Mouse (Mus musculus): ENCODE data around the gene Cln5. TPM values are rescaled to one million over a fixed set of nuclear protein-coding genes. Genes with fewer than 3 reads are reported as not detected.
A peak's percentile ranks its signal among the peaks of the same experiment; 100 is the strongest.

The Cln5 gene
- polyA plus RNA-seq, 1 experiment, result 24.9 TPM

DNA sequence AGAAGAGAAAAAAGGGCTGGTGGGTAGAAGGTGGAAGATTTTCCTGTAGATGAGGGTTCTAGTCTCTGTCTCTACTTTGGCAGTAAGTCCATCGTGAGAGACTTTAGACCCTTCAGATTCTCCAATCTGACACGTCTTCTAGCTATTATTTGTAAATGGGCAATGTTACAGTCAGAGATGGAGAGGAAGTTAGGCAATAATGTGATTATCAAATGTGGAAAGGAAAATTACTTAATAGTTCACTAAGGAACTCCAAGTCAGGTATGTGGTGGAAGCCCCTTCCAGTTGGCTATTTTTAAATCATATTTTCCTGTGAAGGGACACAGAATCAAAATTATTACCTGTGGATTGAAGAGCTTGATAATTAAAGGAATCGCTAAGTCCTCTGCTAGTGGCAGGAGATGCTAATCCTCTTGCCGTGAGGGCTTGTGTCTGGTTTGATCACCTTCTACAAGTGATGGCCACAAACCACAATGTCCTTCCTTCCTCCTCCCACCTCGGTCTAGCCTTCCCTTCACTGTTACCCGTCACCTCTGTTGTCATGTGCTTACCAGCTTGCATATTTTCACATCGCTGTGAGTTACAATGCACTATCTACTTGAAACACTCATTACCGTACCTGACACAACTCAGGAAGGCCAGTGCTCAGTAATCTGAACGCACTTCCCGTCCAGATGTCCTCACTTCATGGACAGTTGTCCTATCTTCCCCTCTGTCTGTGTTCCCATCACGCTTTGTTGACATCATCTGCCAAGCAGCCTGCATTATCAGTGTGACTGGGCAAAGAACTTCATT is 21.5 kb upstream of the Cln5 start:
- no peak overlapping the region for H3K4me3 ChIP-seq (ENCODE audit: insufficient read depth, low read depth, low read length)
- TF ChIP-seq POLR2A (IDR thresholded peaks at IDR 0.05; ENCODE audit: low read depth, low read length) (no peak), CTCF (conservative IDR thresholded peaks at IDR 0.05; ENCODE audit: insufficient read depth, insufficient read length, low read depth, low read length) (no peak)
- H3K4me1 ChIP-seq (ENCODE audit: control insufficient read depth, insufficient read depth, low read length), result no peaks in the 10 kb centered on the region
- DNase-seq, result no peak
- H3K27ac ChIP-seq (ENCODE audit: insufficient read depth, low read depth, low read length), result no peak overlapping the region
- H3K27me3 ChIP-seq (replicated peaks; ENCODE audit: control insufficient read depth, insufficient read depth, low read length), result no peaks in the 10 kb centered on the region
- no peaks in the 10 kb centered on the region for H3K36me3 ChIP-seq (ENCODE audit: control insufficient read depth, insufficient read depth, low read length)
- 80% methylated on average over 11 of the region's 11 CpGs for WGBS

DNA sequence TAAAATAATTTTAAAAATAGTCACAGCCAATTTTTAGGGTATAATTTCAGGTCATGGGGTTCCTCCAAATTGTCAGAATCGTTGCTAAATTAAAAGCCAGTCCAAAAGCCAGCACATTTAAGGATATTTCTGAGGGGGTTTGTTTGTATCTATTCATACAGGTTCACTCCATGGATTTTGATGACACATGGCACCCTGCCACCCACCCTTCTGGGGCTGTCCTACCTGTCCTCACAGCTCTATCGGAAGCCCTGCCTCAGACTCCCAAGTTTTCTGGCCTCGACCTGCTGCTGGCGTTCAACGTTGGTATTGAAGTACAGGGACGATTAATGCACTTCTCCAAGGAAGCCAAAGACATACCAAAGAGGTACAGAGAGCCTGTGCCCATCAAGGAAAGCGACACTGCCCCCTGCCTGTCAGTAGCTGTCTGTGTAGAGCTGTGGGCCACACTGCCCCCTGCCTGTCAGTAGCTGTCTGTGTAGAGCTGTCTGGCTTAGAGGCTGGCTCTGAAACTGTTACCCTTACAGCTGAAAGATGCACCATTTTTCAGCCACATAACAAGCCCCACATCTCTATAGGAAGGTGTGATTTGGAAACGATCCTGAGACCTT is 18.8 kb upstream of the Cln5 start:
- Histone ChIP-seq H3K27me3 (replicated peaks; ENCODE audit: control insufficient read depth, insufficient read depth, low read length) (no peaks in the 10 kb centered on the region), H3K4me3 (ENCODE audit: insufficient read depth, low read depth, low read length) (no peak overlapping the region), H3K27ac (ENCODE audit: insufficient read depth, low read depth, low read length) (no peak overlapping the region), H3K36me3 (ENCODE audit: control insufficient read depth, insufficient read depth, low read length) (no peaks in the 10 kb centered on the region), H3K4me1 (ENCODE audit: control insufficient read depth, insufficient read depth, low read length) (no peaks in the 10 kb centered on the region)
- DNase-seq, result peak; percentile 87
- TF ChIP-seq POLR2A (IDR thresholded peaks at IDR 0.05; ENCODE audit: low read depth, low read length), result no peak
- peak; percentile 100 for TF ChIP-seq CTCF (conservative IDR thresholded peaks at IDR 0.05; ENCODE audit: insufficient read depth, insufficient read length, low read depth, low read length)
- 27% methylated on average over 8 of the region's 8 CpGs for WGBS

DNA sequence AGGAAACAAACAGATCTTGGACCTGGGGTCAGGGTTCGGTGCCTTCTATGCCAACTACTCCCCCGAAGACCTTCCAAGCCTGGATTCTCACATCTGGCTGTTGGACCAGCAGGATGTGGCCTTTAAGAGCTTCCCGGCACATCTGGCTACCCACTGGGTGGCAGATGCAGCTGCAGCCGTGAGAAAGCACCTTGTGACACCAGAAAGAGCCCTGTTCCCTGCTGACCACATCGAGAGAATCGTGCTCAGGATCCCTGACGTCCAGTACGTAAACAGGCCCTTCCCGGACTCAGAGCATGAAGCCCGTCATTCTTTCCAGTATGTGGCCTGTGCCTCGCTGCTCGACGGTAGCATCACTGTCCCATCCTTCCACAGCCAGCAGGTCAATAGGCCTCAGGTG is 15.3 kb upstream of the Cln5 start:
- TF ChIP-seq CTCF (conservative IDR thresholded peaks at IDR 0.05; ENCODE audit: insufficient read depth, insufficient read length, low read depth, low read length) (no peak), POLR2A (IDR thresholded peaks at IDR 0.05; ENCODE audit: low read depth, low read length) (no peak)
- no peak overlapping the region for H3K4me3 ChIP-seq (ENCODE audit: insufficient read depth, low read depth, low read length)
- H3K4me1 ChIP-seq (ENCODE audit: control insufficient read depth, insufficient read depth, low read length), result no peaks in the 10 kb centered on the region
- no peaks in the 10 kb centered on the region for H3K27me3 ChIP-seq (replicated peaks; ENCODE audit: control insufficient read depth, insufficient read depth, low read length)
- peak; percentile 43 for DNase-seq
- no peaks in the 10 kb centered on the region for H3K36me3 ChIP-seq (ENCODE audit: control insufficient read depth, insufficient read depth, low read length)
- no peak overlapping the region for H3K27ac ChIP-seq (ENCODE audit: insufficient read depth, low read depth, low read length)
- 76% methylated on average over 13 of the region's 13 CpGs for WGBS

DNA sequence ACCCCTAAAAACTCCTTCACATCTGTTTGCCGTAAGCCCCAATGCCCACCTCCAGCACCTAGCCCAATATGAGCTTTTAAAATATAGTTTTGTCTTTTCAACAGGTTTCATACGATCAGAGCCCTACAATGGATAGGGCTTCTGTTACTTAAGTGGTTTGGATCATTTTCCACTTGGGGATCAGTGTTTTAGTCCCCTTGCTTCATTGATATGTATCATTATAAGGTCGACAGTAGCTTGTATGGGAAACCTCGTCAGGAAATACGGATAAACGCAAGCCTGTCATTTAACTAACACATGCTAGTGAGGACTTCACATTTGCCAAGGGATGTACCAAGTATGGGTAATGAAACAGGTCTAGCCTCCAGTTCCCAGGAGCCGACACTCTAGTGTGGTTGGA is 13.4 kb upstream of the Cln5 start:
- H3K4me1 ChIP-seq (ENCODE audit: control insufficient read depth, insufficient read depth, low read length), result no peaks in the 10 kb centered on the region
- H3K4me3 ChIP-seq (ENCODE audit: insufficient read depth, low read depth, low read length), result no peak overlapping the region
- 91% methylated on average over 7 of the region's 7 CpGs for WGBS
- no peak for DNase-seq
- H3K27me3 ChIP-seq (replicated peaks; ENCODE audit: control insufficient read depth, insufficient read depth, low read length), result no peaks in the 10 kb centered on the region
- H3K27ac ChIP-seq (ENCODE audit: insufficient read depth, low read depth, low read length), result no peak overlapping the region
- H3K36me3 ChIP-seq (ENCODE audit: control insufficient read depth, insufficient read depth, low read length), result no peaks in the 10 kb centered on the region
- TF ChIP-seq CTCF (conservative IDR thresholded peaks at IDR 0.05; ENCODE audit: insufficient read depth, insufficient read length, low read depth, low read length) (no peak), POLR2A (IDR thresholded peaks at IDR 0.05; ENCODE audit: low read depth, low read length) (no peak)

DNA sequence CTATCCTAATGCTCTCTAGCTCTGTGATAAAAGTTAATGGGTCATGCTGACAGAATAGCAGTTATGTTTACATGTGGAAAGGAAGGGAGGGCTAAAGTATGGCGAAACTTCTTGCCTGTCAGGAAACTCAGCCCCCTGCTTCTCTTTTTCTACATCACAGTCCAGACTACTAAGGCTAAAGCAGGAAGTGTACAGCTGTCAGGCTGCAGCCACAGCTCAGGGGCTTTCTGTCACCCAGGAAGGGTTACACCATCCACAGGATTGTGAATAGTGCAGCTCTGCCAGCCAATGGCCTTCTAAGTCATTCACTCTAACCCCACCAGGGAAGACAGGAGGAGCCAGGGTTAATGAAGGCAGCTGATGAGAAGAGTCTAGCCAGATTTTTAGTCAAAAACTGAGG is 11.0 kb upstream of the Cln5 start:
- no peaks in the 10 kb centered on the region for H3K27me3 ChIP-seq (replicated peaks; ENCODE audit: control insufficient read depth, insufficient read depth, low read length)
- no peak overlapping the region for H3K4me3 ChIP-seq (ENCODE audit: insufficient read depth, low read depth, low read length)
- H3K27ac ChIP-seq (ENCODE audit: insufficient read depth, low read depth, low read length), result no peak overlapping the region
- no peaks in the 10 kb centered on the region for H3K36me3 ChIP-seq (ENCODE audit: control insufficient read depth, insufficient read depth, low read length)
- no peaks in the 10 kb centered on the region for H3K4me1 ChIP-seq (ENCODE audit: control insufficient read depth, insufficient read depth, low read length)
- 39% methylated on average over 1 of the region's 1 CpGs for WGBS
- TF ChIP-seq CTCF (conservative IDR thresholded peaks at IDR 0.05; ENCODE audit: insufficient read depth, insufficient read length, low read depth, low read length) (no peak), POLR2A (IDR thresholded peaks at IDR 0.05; ENCODE audit: low read depth, low read length) (no peak)
- no peak for DNase-seq

DNA sequence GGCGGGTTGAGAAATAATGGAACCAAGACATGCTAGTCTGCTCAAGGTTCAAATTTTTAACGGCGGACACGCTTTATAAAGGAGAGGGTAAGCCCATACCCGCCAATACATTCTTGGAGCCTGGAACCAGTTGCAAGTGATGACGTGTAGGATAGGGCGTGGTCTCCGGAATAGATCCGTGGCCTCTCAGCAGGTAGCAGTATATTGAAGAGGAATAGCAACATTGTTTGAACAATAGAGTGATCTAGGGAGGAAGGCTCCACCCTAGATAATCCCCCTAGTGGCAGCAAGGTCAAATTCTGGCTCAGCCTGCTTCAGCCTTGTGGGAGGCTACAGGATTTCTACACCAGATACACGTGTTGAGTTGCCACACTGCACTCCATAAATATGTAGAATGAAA is 10.5 kb upstream of the Cln5 start:
- H3K36me3 ChIP-seq (ENCODE audit: control insufficient read depth, insufficient read depth, low read length), result no peaks in the 10 kb centered on the region
- TF ChIP-seq POLR2A (IDR thresholded peaks at IDR 0.05; ENCODE audit: low read depth, low read length), result no peak
- TF ChIP-seq CTCF (conservative IDR thresholded peaks at IDR 0.05; ENCODE audit: insufficient read depth, insufficient read length, low read depth, low read length), result no peak
- no peaks in the 10 kb centered on the region for H3K27me3 ChIP-seq (replicated peaks; ENCODE audit: control insufficient read depth, insufficient read depth, low read length)
- DNase-seq, result no peak
- 82% methylated on average over 10 of the region's 10 CpGs for WGBS
- no peak overlapping the region for H3K27ac ChIP-seq (ENCODE audit: insufficient read depth, low read depth, low read length)
- H3K4me1 ChIP-seq (ENCODE audit: control insufficient read depth, insufficient read depth, low read length), result no peaks in the 10 kb centered on the region
- no peak overlapping the region for H3K4me3 ChIP-seq (ENCODE audit: insufficient read depth, low read depth, low read length)

Measured in kidney, adult 2 months (tissue).